Comparison of ENCODE assay signal across 9 mouse cellular contexts in genomic region chr4:136749851-136750577, GRCm38 (mm10).
DNase-seq lines count a peak whose midpoint lies in the region; ATAC-seq and TF ChIP-seq lines count a peak whose summit lies in the region.
"Had no signal": no experiment of that assay in that cellular context is flagged by ENCODE, and none has a peak within 500 bp of the region (broad histone marks: within the 10 kb centered on the region; RNA-seq: fewer than 3 reads in every experiment).

No protein-coding gene starts in this region.

- no peak overlapping the region for H3K27ac ChIP-seq in kidney, postnatal 0 days
- peak overlapping the region; percentile 4; the same call in 1 of the 2 replicates for H3K27ac ChIP-seq in embryonic facial prominence, embryonic 13.5 days
- H3K27ac ChIP-seq in intestine, embryonic 16.5 days (ENCODE audit: low read length), result 0 out of 2 replicates have a peak overlapping the region, but pooled peaks have one; percentile 12
- H3K27ac ChIP-seq in neural tube, embryonic 15.5 days (replicated peaks), result peak overlapping the region; percentile 74
- H3K27ac ChIP-seq: macrophage had no signal

- H3K4me2 ChIP-seq in kidney, postnatal 0 days (ENCODE audit: low read length), result no peak overlapping the region
- H3K4me2 ChIP-seq in embryonic facial prominence, embryonic 13.5 days, result no peak overlapping the region
- H3K4me2 ChIP-seq in intestine, embryonic 16.5 days (ENCODE audit: low read depth, low read length), result no peak overlapping the region
- H3K4me2 ChIP-seq in neural tube, embryonic 15.5 days, result 0 out of 2 replicates have a peak overlapping the region, but pooled peaks have one; percentile 13

- no peak for DNase-seq in kidney, postnatal 0 days (ENCODE audit: low spot score)
- no peak for DNase-seq in kidney, postnatal 4 days
- no peak for DNase-seq in kidney, postnatal 36 days
- DNase-seq in kidney, postnatal 14 days, result no peak
- DNase-seq in spleen, postnatal 36 days (ENCODE audit: low spot score in 2 of 2), result no peak

- no peak for TF ChIP-seq CTCF in kidney, postnatal 0 days (IDR thresholded peaks at IDR 0.05; ENCODE audit: low read depth)

- no peaks in the 10 kb centered on the region for H3K9me3 ChIP-seq in kidney, postnatal 0 days (replicated peaks; ENCODE audit: low read length)
- no peaks in the 10 kb centered on the region for H3K9me3 ChIP-seq in embryonic facial prominence, embryonic 13.5 days
- H3K9me3 ChIP-seq in intestine, embryonic 16.5 days (ENCODE audit: control insufficient read depth, low read length), result no peaks in the 10 kb centered on the region
- no peaks in the 10 kb centered on the region for H3K9me3 ChIP-seq in neural tube, embryonic 15.5 days (replicated peaks)

- H3K27me3 ChIP-seq in kidney, postnatal 0 days (ENCODE audit: insufficient read depth, low read length), result no peaks in the 10 kb centered on the region
- peaks cover 14% of the 10 kb centered on the region for H3K27me3 ChIP-seq in embryonic facial prominence, embryonic 13.5 days
- no peaks in the 10 kb centered on the region for H3K27me3 ChIP-seq in intestine, embryonic 16.5 days (replicated peaks; ENCODE audit: control insufficient read depth, insufficient read depth, low read length)
- H3K27me3 ChIP-seq in neural tube, embryonic 15.5 days (replicated peaks), result no peaks in the 10 kb centered on the region

- peak overlapping the region; percentile 29; the same call in 1 of the 2 replicates for H3K9ac ChIP-seq in kidney, postnatal 0 days (ENCODE audit: low read depth, low read length)
- no peak overlapping the region for H3K9ac ChIP-seq in embryonic facial prominence, embryonic 13.5 days
- peak overlapping the region; percentile 30; the same call in 1 of the 2 replicates for H3K9ac ChIP-seq in intestine, embryonic 16.5 days (ENCODE audit: low read depth, low read length)
- H3K9ac ChIP-seq in neural tube, embryonic 15.5 days (replicated peaks), result no peak overlapping the region

- peaks cover 15% of the 10 kb centered on the region for H3K4me1 ChIP-seq in kidney, postnatal 0 days (replicated peaks; ENCODE audit: insufficient read depth, low read length)
- H3K4me1 ChIP-seq in embryonic facial prominence, embryonic 13.5 days, result peaks cover 42% of the 10 kb centered on the region
- peaks cover 34% of the 10 kb centered on the region for H3K4me1 ChIP-seq in intestine, embryonic 16.5 days (ENCODE audit: control insufficient read depth, insufficient read depth, low read length)
- peaks cover 50% of the 10 kb centered on the region for H3K4me1 ChIP-seq in neural tube, embryonic 15.5 days

- 42% methylated on average over 19 of the region's 19 CpGs for WGBS in kidney, postnatal 0 days
- 28% methylated on average over 19 of the region's 19 CpGs for whole genome bisulfite sequencing in embryonic facial prominence, embryonic 13.5 days
- 39% methylated on average over 19 of the region's 19 CpGs for WGBS in intestine, embryonic 16.5 days
- WGBS in neural tube, embryonic 15.5 days, result 12% methylated on average over 19 of the region's 19 CpGs

- H3K36me3 ChIP-seq in kidney, postnatal 0 days (ENCODE audit: insufficient read depth, low read length), result no peaks in the 10 kb centered on the region
- H3K36me3 ChIP-seq in embryonic facial prominence, embryonic 13.5 days, result no peaks in the 10 kb centered on the region
- no peaks in the 10 kb centered on the region for H3K36me3 ChIP-seq in intestine, embryonic 16.5 days (ENCODE audit: control insufficient read depth, insufficient read depth, low read length)
- H3K36me3 ChIP-seq in neural tube, embryonic 15.5 days, result no peaks in the 10 kb centered on the region

- ATAC-seq in kidney, postnatal 0 days (replicated peaks; ENCODE audit: low FRiP score, low read depth), result peak; percentile 30; the same call in 1 of the 2 replicates
- ATAC-seq in embryonic facial prominence, embryonic 13.5 days (ENCODE audit: insufficient number of reproducible peaks, insufficient read depth, low FRiP score, low TSS enrichment, low read depth), result peak; percentile 18; the same call in 1 of the 2 replicates
- ATAC-seq in intestine, embryonic 16.5 days, result peak; percentile 37; the same call in 1 of the 2 replicates
- ATAC-seq in neural tube, embryonic 15.5 days (ENCODE audit: low FRiP score), result peak; percentile 29

- H3K4me3 ChIP-seq in kidney, postnatal 0 days (replicated peaks; ENCODE audit: low read depth, low read length), result no peak overlapping the region
- H3K4me3 ChIP-seq in embryonic facial prominence, embryonic 13.5 days, result no peak overlapping the region
- no peak overlapping the region for H3K4me3 ChIP-seq in intestine, embryonic 16.5 days (ENCODE audit: low read length)
- H3K4me3 ChIP-seq in neural tube, embryonic 15.5 days (replicated peaks), result no peak overlapping the region

Comparison
In these comparisons a context has a peak if more than half of its experiments do, and no peak if none do; other contexts are left out.
1. H3K9ac ChIP-seq: peak in kidney, postnatal 0 days (single experiment) and intestine, embryonic 16.5 days (single experiment); none in embryonic facial prominence, embryonic 13.5 days (single experiment) and neural tube, embryonic 15.5 days (single experiment).
2. Peak in every context shown above with its lines, with median percentiles within 50 percentile points of each other: ATAC-seq.